Mouse (Mus musculus): ENCODE results near the gene Chil1. TPM values are rescaled to one million over a fixed set of nuclear protein-coding genes. Genes with fewer than 3 reads are reported as not detected.

Chil1 gene
- polyA plus RNA-seq, 1 experiment from 2014 or later, result 3.2 TPM

DNA sequence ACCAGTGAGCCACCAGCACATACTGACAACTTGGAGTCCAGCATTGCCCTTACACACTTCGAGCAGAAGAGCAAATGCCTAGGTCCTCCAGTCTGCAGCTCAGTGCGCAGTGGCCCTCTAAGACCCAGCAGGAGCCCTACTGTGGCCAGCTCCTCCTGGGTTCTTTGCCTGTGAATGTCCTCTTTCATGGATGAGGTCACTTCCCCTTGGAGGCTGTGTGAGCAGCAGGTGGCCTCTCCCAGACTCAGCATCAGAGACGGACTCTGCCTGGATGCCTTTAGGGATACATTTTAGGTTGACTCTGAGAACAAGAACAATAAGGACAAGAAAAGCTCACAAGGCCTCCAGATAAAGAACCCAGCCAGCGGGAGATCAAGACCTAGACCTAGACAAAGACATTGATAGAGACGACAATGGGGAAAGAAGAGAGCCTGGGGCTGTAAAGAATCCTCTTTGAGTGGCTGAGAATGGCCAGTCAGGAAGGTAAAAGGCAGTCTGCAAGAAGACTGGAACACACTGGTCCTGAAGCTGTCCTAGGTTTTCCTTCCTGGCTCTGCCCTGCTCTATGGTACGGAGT, 28.3 kb downstream of the Chil1 start:
- Histone ChIP-seq H3K4me3 (ENCODE audit: low read depth, low read length) (no peak overlapping the region), H3K27me3 (ENCODE audit: control insufficient read depth, insufficient read depth, low read length) (no peaks in the 10 kb centered on the region), H3K4me2 (ENCODE audit: low read depth) (no peak overlapping the region), H3K9ac (ENCODE audit: low read length) (no peak overlapping the region), H3K9me3 (ENCODE audit: control insufficient read depth, low read length) (no peaks in the 10 kb centered on the region), H3K36me3 (ENCODE audit: control insufficient read depth, insufficient read depth, low read length) (no peaks in the 10 kb centered on the region), H3K4me1 (ENCODE audit: control insufficient read depth, insufficient read depth, low read length) (peaks cover 6% of the 10 kb centered on the region; the same call in 1 of the 2 replicates), H3K27ac (ENCODE audit: low read depth, low read length) (no peak overlapping the region)
- ATAC-seq (ENCODE audit: insufficient read depth, low FRiP score, low TSS enrichment) (no peak), DNase-seq (ENCODE audit: low spot score) (no peak)
- 47% methylated on average over 6 of the region's 6 CpGs for WGBS

- no peak overlapping the region for H3K9ac ChIP-seq (ENCODE audit: low read length)
- H3K27me3 ChIP-seq (ENCODE audit: control insufficient read depth, insufficient read depth, low read length), result no peaks in the 10 kb centered on the region
- ATAC-seq (ENCODE audit: insufficient read depth, low FRiP score, low TSS enrichment) (no peak), DNase-seq (ENCODE audit: low spot score) (no peak)
- no peak overlapping the region for H3K4me3 ChIP-seq (ENCODE audit: low read depth, low read length)
- H3K9me3 ChIP-seq (ENCODE audit: control insufficient read depth, low read length), result no peaks in the 10 kb centered on the region
- no peak overlapping the region for H3K27ac ChIP-seq (ENCODE audit: low read depth, low read length)
- peaks cover 6% of the 10 kb centered on the region; the same call in 1 of the 2 replicates for H3K4me1 ChIP-seq (ENCODE audit: control insufficient read depth, insufficient read depth, low read length)
- H3K4me2 ChIP-seq (ENCODE audit: low read depth), result no peak overlapping the region
- 57% methylated on average over 6 of the region's 6 CpGs for WGBS
- H3K36me3 ChIP-seq (ENCODE audit: control insufficient read depth, insufficient read depth, low read length), result no peaks in the 10 kb centered on the region
These were observed 29.1 kb downstream of the Chil1 start for GRCm38 (mm10) chr1:134211043-134211442.

DNA sequence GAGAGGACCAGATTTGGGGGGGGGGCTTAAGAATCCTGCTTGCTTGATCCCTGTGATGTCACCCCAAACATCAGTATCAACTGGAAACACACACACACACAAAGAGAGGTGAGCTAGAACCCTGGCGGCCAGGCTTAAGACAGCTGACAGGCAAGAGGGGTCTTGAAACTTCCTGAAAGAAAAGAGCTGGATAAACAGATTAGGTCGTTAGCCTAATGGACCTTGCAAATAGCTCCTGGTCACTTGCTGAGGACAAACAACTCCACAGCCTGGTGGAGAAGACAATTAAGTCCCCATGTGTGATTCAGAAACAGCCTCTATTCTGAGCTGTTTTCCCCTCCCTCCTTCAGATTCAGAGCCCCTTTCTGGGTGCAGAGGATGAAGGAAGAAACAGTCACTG, 29.7 kb downstream of the Chil1 start:
- no peak for DNase-seq (ENCODE audit: low spot score)
- Histone ChIP-seq H3K27ac (ENCODE audit: low read depth, low read length) (no peak overlapping the region), H3K9me3 (ENCODE audit: control insufficient read depth, low read length) (no peaks in the 10 kb centered on the region), H3K27me3 (ENCODE audit: control insufficient read depth, insufficient read depth, low read length) (no peaks in the 10 kb centered on the region), H3K9ac (ENCODE audit: low read length) (no peak overlapping the region), H3K4me3 (ENCODE audit: low read depth, low read length) (no peak overlapping the region), H3K4me2 (ENCODE audit: low read depth) (no peak overlapping the region), H3K4me1 (ENCODE audit: control insufficient read depth, insufficient read depth, low read length) (peaks cover 6% of the 10 kb centered on the region; the same call in 1 of the 2 replicates), H3K36me3 (ENCODE audit: control insufficient read depth, insufficient read depth, low read length) (no peaks in the 10 kb centered on the region)
- no peak for ATAC-seq (ENCODE audit: insufficient read depth, low FRiP score, low TSS enrichment)
- 7% methylated on average over 2 of the region's 2 CpGs for WGBS

DNA sequence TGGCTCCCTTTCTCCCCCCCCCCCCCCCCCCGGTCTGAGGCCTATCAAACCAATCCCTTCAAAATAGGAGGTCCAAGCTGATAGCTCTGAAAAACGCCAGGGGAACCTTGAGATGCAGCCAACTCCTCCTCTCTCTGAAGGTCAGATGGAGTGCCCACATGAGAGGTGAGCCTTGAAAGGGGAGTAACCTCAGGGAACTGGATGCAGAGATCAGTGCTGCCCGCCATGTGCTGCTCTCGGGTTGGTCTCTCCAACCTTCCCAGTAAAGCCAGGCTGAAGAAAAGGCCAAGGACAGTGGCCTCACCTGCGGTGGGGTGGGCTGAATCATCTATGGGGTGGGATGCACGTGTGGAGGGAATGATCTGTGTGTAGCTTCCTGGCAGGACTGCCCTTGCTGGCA, 30.4 kb downstream of the Chil1 start:
- WGBS, result 79% methylated on average over 5 of the region's 6 CpGs
- peaks cover 6% of the 10 kb centered on the region; the same call in 1 of the 2 replicates for H3K4me1 ChIP-seq (ENCODE audit: control insufficient read depth, insufficient read depth, low read length)
- ATAC-seq (ENCODE audit: insufficient read depth, low FRiP score, low TSS enrichment), result no peak

GRCm38 (mm10) chr1:134213405-134213804, 31.4 kb downstream of the Chil1 start:
- Histone ChIP-seq H3K9me3 (ENCODE audit: control insufficient read depth, low read length) (no peaks in the 10 kb centered on the region), H3K9ac (ENCODE audit: low read length) (no peak overlapping the region), H3K36me3 (ENCODE audit: control insufficient read depth, insufficient read depth, low read length) (no peaks in the 10 kb centered on the region), H3K27ac (ENCODE audit: low read depth, low read length) (no peak overlapping the region), H3K4me3 (ENCODE audit: low read depth, low read length) (no peak overlapping the region), H3K4me2 (ENCODE audit: low read depth) (no peak overlapping the region), H3K27me3 (ENCODE audit: control insufficient read depth, insufficient read depth, low read length) (no peaks in the 10 kb centered on the region), H3K4me1 (ENCODE audit: control insufficient read depth, insufficient read depth, low read length) (peaks cover 6% of the 10 kb centered on the region; the same call in 1 of the 2 replicates)
- ATAC-seq (ENCODE audit: insufficient read depth, low FRiP score, low TSS enrichment) (no peak), DNase-seq (ENCODE audit: low spot score) (no peak)
- 73% methylated on average over 7 of the region's 7 CpGs for WGBS

More for the DNA sequence above, 30.4 kb downstream of the Chil1 start:
- H3K4me2 ChIP-seq (ENCODE audit: low read depth), result no peak overlapping the region
- DNase-seq (ENCODE audit: low spot score), result no peak
- no peaks in the 10 kb centered on the region for H3K27me3 ChIP-seq (ENCODE audit: control insufficient read depth, insufficient read depth, low read length)
- no peaks in the 10 kb centered on the region for H3K36me3 ChIP-seq (ENCODE audit: control insufficient read depth, insufficient read depth, low read length)
- no peak overlapping the region for H3K9ac ChIP-seq (ENCODE audit: low read length)
- no peak overlapping the region for H3K27ac ChIP-seq (ENCODE audit: low read depth, low read length)
- H3K9me3 ChIP-seq (ENCODE audit: control insufficient read depth, low read length), result no peaks in the 10 kb centered on the region
- no peak overlapping the region for H3K4me3 ChIP-seq (ENCODE audit: low read depth, low read length)

DNA sequence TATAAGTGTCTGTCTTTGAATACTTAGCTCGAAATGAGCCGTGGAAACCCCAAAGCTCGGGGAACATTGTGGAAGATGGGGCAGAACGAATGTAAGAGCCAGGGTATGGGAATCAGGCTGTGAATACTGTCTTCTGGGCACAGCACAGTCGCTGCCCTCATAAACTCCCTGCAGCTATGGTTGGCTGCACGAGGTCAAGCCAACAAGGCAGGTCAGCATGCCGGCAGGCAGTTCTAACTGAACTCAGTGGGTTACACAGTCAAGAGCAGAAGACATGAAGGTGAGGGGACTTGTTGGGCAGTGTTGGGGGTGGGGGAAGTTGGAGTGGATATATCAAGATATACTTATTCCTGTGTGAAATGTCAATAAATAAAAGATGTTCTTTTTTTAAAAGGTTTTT, 33.1 kb downstream of the Chil1 start:
- H3K9ac ChIP-seq (ENCODE audit: low read length), result no peak overlapping the region
- no peak overlapping the region for H3K4me3 ChIP-seq (ENCODE audit: low read depth, low read length)
- H3K9me3 ChIP-seq (ENCODE audit: control insufficient read depth, low read length), result no peaks in the 10 kb centered on the region
- H3K4me2 ChIP-seq (ENCODE audit: low read depth), result no peak overlapping the region
- ATAC-seq (ENCODE audit: insufficient read depth, low FRiP score, low TSS enrichment), result no peak
- H3K27me3 ChIP-seq (ENCODE audit: control insufficient read depth, insufficient read depth, low read length), result no peaks in the 10 kb centered on the region
- no peak for DNase-seq (ENCODE audit: low spot score)
- H3K36me3 ChIP-seq (ENCODE audit: control insufficient read depth, insufficient read depth, low read length), result no peaks in the 10 kb centered on the region
- H3K4me1 ChIP-seq (ENCODE audit: control insufficient read depth, insufficient read depth, low read length), result peaks cover 6% of the 10 kb centered on the region; the same call in 1 of the 2 replicates
- 43% methylated on average over 7 of the region's 7 CpGs for WGBS
- H3K27ac ChIP-seq (ENCODE audit: low read depth, low read length), result no peak overlapping the region

- no peak for ATAC-seq (ENCODE audit: insufficient read depth, low FRiP score, low TSS enrichment)
- Histone ChIP-seq H3K4me1 (ENCODE audit: control insufficient read depth, insufficient read depth, low read length) (peaks cover 3% of the 10 kb centered on the region; the same call in 1 of the 2 replicates), H3K36me3 (ENCODE audit: control insufficient read depth, insufficient read depth, low read length) (no peaks in the 10 kb centered on the region), H3K27me3 (ENCODE audit: control insufficient read depth, insufficient read depth, low read length) (no peaks in the 10 kb centered on the region), H3K9me3 (ENCODE audit: control insufficient read depth, low read length) (no peaks in the 10 kb centered on the region), H3K4me2 (ENCODE audit: low read depth) (no peak overlapping the region), H3K27ac (ENCODE audit: low read depth, low read length) (peak overlapping the region; percentile 54; the same call in 1 of the 2 replicates), H3K4me3 (ENCODE audit: low read depth, low read length) (no peak overlapping the region), H3K9ac (ENCODE audit: low read length) (peak overlapping the region; percentile 20)
- DNase-seq (ENCODE audit: low spot score), result no peak
- 33% methylated on average over 11 of the region's 11 CpGs for WGBS
These were observed 34.0 kb downstream of the Chil1 start for GRCm38 (mm10) chr1:134215751-134216628.

DNA sequence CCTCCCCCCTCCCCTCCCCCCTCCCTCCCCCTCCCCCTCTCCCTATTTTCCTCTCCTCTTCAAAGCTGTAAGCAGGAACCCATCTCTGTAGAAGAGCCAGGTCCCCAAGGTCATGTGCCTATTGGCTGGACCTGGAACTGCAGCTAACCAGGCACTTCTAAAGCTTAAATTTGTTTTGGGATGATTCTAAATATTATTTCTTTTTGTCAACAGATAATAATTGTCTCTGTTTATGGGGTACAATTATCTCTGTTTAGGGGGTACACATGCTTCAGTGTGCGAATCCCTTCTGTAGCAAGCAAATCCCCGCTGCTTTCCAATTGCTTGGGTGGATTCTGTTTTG, 34.6 kb downstream of the Chil1 start:
- DNase-seq (ENCODE audit: low spot score), result no peak
- H3K36me3 ChIP-seq (ENCODE audit: control insufficient read depth, insufficient read depth, low read length), result no peaks in the 10 kb centered on the region
- no peak overlapping the region for H3K4me3 ChIP-seq (ENCODE audit: low read depth, low read length)
- WGBS, result 95% methylated on average over 2 of the region's 2 CpGs
- H3K27me3 ChIP-seq (ENCODE audit: control insufficient read depth, insufficient read depth, low read length), result no peaks in the 10 kb centered on the region
- ATAC-seq (ENCODE audit: insufficient read depth, low FRiP score, low TSS enrichment), result no peak
- H3K4me2 ChIP-seq (ENCODE audit: low read depth), result no peak overlapping the region
- H3K9ac ChIP-seq (ENCODE audit: low read length), result no peak overlapping the region
- H3K4me1 ChIP-seq (ENCODE audit: control insufficient read depth, insufficient read depth, low read length), result no peaks in the 10 kb centered on the region
- no peak overlapping the region for H3K27ac ChIP-seq (ENCODE audit: low read depth, low read length)
- no peaks in the 10 kb centered on the region for H3K9me3 ChIP-seq (ENCODE audit: control insufficient read depth, low read length)

GRCm38 (mm10) chr1:134217028-134217481, 35.1 kb downstream of the Chil1 start:
- no peak overlapping the region for H3K4me3 ChIP-seq (ENCODE audit: low read depth, low read length)
- H3K36me3 ChIP-seq (ENCODE audit: control insufficient read depth, insufficient read depth, low read length), result no peaks in the 10 kb centered on the region
- H3K27ac ChIP-seq (ENCODE audit: low read depth, low read length), result no peak overlapping the region
- ATAC-seq (ENCODE audit: insufficient read depth, low FRiP score, low TSS enrichment), result no peak
- no peak overlapping the region for H3K4me2 ChIP-seq (ENCODE audit: low read depth)
- 79% methylated on average over 12 of the region's 12 CpGs for WGBS
- DNase-seq (ENCODE audit: low spot score), result no peak
- no peaks in the 10 kb centered on the region for H3K9me3 ChIP-seq (ENCODE audit: control insufficient read depth, low read length)
- no peaks in the 10 kb centered on the region for H3K4me1 ChIP-seq (ENCODE audit: control insufficient read depth, insufficient read depth, low read length)
- no peaks in the 10 kb centered on the region for H3K27me3 ChIP-seq (ENCODE audit: control insufficient read depth, insufficient read depth, low read length)
- no peak overlapping the region for H3K9ac ChIP-seq (ENCODE audit: low read length)

Measured in neural tube, embryonic 11.5 days (tissue).